Mouse (Mus musculus) cerebellum, adult 8-10 months (tissue): ENCODE results near the gene Setx.

Experiments used
- DNase-seq: peaks from one replicate; pipeline ENCODE4 v3.0.0; 2022

Setx gene

GRCm38 (mm10) chr2:29218831-29219230 lies 94.8 kb downstream of the Setx start:
- DNase-seq = no peak

GRCm38 (mm10) chr2:29222302-29222701 lies 98.3 kb downstream of the Setx start:
- DNase-seq = no peak

- DNase-seq = no peak
Observed at GRCm38 (mm10) chr2:29223591-29224262, 99.7 kb downstream of the Setx start.

- DNase-seq = no peak
Observed at GRCm38 (mm10) chr2:29226671-29227070, 102.7 kb downstream of the Setx start.

GRCm38 (mm10) chr2:29230191-29230835 lies 106.3 kb downstream of the Setx start:
- DNase-seq = no peak
